Mouse (Mus musculus): Measurements from ENCODE around the gene Pld4. TPM values are rescaled to one million over a fixed set of nuclear protein-coding genes. Genes with fewer than 3 reads are reported as not detected.
"Not testable (repeated sequence)": the region's sequence is repeated elsewhere in the genome, so short reads cannot be mapped to it uniquely, and the experiment has no call there.

The Pld4 gene
- total and polyA plus RNA-seq, 2 experiments from 2014 or later: 6.2 to 8.0 TPM

GRCm38 (mm10) chr12:112816294-112816693, 55.8 kb downstream of the Pld4 start:
- H3K27ac ChIP-seq (ENCODE audit: low read depth, low read length): no peak overlapping the region

GRCm38 (mm10) chr12:112816866-112817265, 56.4 kb downstream of the Pld4 start:
- not testable (repeated sequence) for H3K27ac ChIP-seq (ENCODE audit: low read depth, low read length); DNase-seq; H3K4me2 ChIP-seq (ENCODE audit: low read depth); H3K4me1 ChIP-seq (ENCODE audit: insufficient read depth); H3K9ac ChIP-seq; H3K9me3 ChIP-seq (ENCODE audit: low read length); H3K4me3 ChIP-seq (ENCODE audit: low read depth, low read length); ATAC-seq; H3K27me3 ChIP-seq (ENCODE audit: insufficient read depth, low read length)
- WGBS: 80% methylated on average over 7 of the region's 7 CpGs
- H3K36me3 ChIP-seq (ENCODE audit: insufficient read depth): peaks cover 66% of the 10 kb centered on the region

More at GRCm38 (mm10) chr12:112816294-112816693, 55.8 kb downstream of the Pld4 start:
- DNase-seq (peak; percentile 60), ATAC-seq (no peak)
- H3K36me3 ChIP-seq (ENCODE audit: insufficient read depth): peaks cover 60% of the 10 kb centered on the region
- H3K9ac ChIP-seq: no peak overlapping the region
- H3K4me3 ChIP-seq (ENCODE audit: low read depth, low read length): no peak overlapping the region
- TF ChIP-seq CTCF (IDR thresholded peaks at IDR 0.05; ENCODE audit: low read depth): peak; percentile 86
- no peaks in the 10 kb centered on the region for H3K4me1 ChIP-seq (ENCODE audit: insufficient read depth)
- no peaks in the 10 kb centered on the region for H3K27me3 ChIP-seq (ENCODE audit: insufficient read depth, low read length)
- H3K9me3 ChIP-seq (ENCODE audit: low read length): no peaks in the 10 kb centered on the region
- H3K4me2 ChIP-seq (ENCODE audit: low read depth): no peak overlapping the region
- 56% methylated on average over 4 of the region's 4 CpGs for WGBS

Small RNA genes within 50 kb of the gene (microRNA-seq; reads per million reads assigned to microRNA genes)
- gene Mir6940: 1.8 to 3.5 reads per million in 2 experiments

Other genes starting within 250 kb of the Pld4 start
- 96.1 and 119 TPM in 2 replicates for gene Tmem179, start 243.9 kb upstream of the Pld4 start, total RNA-seq (2014; rRNA removed)
- gene Tmem179, start 243.9 kb upstream of the Pld4 start, polyA plus RNA-seq (2015; fragmentation: Nextera tagmentation; extraction: Ambion mirVana): 84.0 and 112 TPM in 2 replicates
- gene Inf2, start 171.9 kb upstream of the Pld4 start, total RNA-seq (2014; rRNA removed): 9.8 and 10.8 TPM in 2 replicates
- 1.1 and 1.2 TPM in 2 replicates for gene Inf2, start 171.9 kb upstream of the Pld4 start, polyA plus RNA-seq (2015; fragmentation: Nextera tagmentation; extraction: Ambion mirVana)
- 1.8 and 2.2 TPM in 2 replicates for gene Adssl1, start 140.6 kb upstream of the Pld4 start, total RNA-seq (2014; rRNA removed)
- gene Adssl1, start 140.6 kb upstream of the Pld4 start, polyA plus RNA-seq (2015; fragmentation: Nextera tagmentation; extraction: Ambion mirVana): 3.4 and 4.7 TPM in 2 replicates
- gene Siva1, start 116.0 kb upstream of the Pld4 start, total RNA-seq (2014; rRNA removed): 28.0 and 31.4 TPM in 2 replicates
- gene Siva1, start 116.0 kb upstream of the Pld4 start, polyA plus RNA-seq (2015; fragmentation: Nextera tagmentation; extraction: Ambion mirVana): 50.5 and 61.5 TPM in 2 replicates
- gene Akt1, start 85.8 kb upstream of the Pld4 start, total RNA-seq (2014; rRNA removed): 213 and 215 TPM in 2 replicates
- 117 TPM in 2 replicates for gene Akt1, start 85.8 kb upstream of the Pld4 start, polyA plus RNA-seq (2015; fragmentation: Nextera tagmentation; extraction: Ambion mirVana)
- 1.0 and 3.5 TPM in 2 replicates for gene Zbtb42, start 81.8 kb upstream of the Pld4 start, total RNA-seq (2014; rRNA removed)
- 0.77 and 1.2 TPM in 2 replicates for gene Zbtb42, start 81.8 kb upstream of the Pld4 start, polyA plus RNA-seq (2015; fragmentation: Nextera tagmentation; extraction: Ambion mirVana)
- 67.0 and 86.7 TPM in 2 replicates for gene Cep170b, start 40.2 kb upstream of the Pld4 start, total RNA-seq (2014; rRNA removed)
- 22.4 and 31.6 TPM in 2 replicates for gene Cep170b, start 40.2 kb upstream of the Pld4 start, polyA plus RNA-seq (2015; fragmentation: Nextera tagmentation; extraction: Ambion mirVana)
- gene Ahnak2, start 42.0 kb downstream of the Pld4 start, total RNA-seq (2014; rRNA removed): 2.5 and 3.0 TPM in 2 replicates
- gene Ahnak2, start 42.0 kb downstream of the Pld4 start, polyA plus RNA-seq (2015; fragmentation: Nextera tagmentation; extraction: Ambion mirVana): 0.88 and 1.3 TPM in 2 replicates
- 17.6 and 19.5 TPM in 2 replicates for gene Clba1, start 48.3 kb downstream of the Pld4 start, total RNA-seq (2014; rRNA removed)
- 23.5 and 26.1 TPM in 2 replicates for gene Clba1, start 48.3 kb downstream of the Pld4 start, polyA plus RNA-seq (2015; fragmentation: Nextera tagmentation; extraction: Ambion mirVana)
- 28.8 and 31.3 TPM in 2 replicates for gene Cdca4, start 68.8 kb downstream of the Pld4 start, total RNA-seq (2014; rRNA removed)
- 29.7 and 33.0 TPM in 2 replicates for gene Cdca4, start 68.8 kb downstream of the Pld4 start, polyA plus RNA-seq (2015; fragmentation: Nextera tagmentation; extraction: Ambion mirVana)
- gene Gpr132, start 107.6 kb downstream of the Pld4 start, total RNA-seq (2014; rRNA removed): 0.10 TPM in 1 of 2 replicates, not detected in the other
- not detected in 2 replicates for gene Gpr132, start 107.6 kb downstream of the Pld4 start, polyA plus RNA-seq (2015; fragmentation: Nextera tagmentation; extraction: Ambion mirVana)
- 66.9 and 69.4 TPM in 2 replicates for gene Jag2, start 169.1 kb downstream of the Pld4 start, total RNA-seq (2014; rRNA removed)
- 5.5 and 7.9 TPM in 2 replicates for gene Jag2, start 169.1 kb downstream of the Pld4 start, polyA plus RNA-seq (2015; fragmentation: Nextera tagmentation; extraction: Ambion mirVana)
- gene Nudt14, start 181.5 kb downstream of the Pld4 start, total RNA-seq (2014; rRNA removed): 22.2 and 31.5 TPM in 2 replicates
- gene Nudt14, start 181.5 kb downstream of the Pld4 start, polyA plus RNA-seq (2015; fragmentation: Nextera tagmentation; extraction: Ambion mirVana): 55.5 and 60.4 TPM in 2 replicates
- 60.4 and 60.5 TPM in 2 replicates for gene Btbd6, start 215.8 kb downstream of the Pld4 start, total RNA-seq (2014; rRNA removed)
- 46.7 and 54.3 TPM in 2 replicates for gene Btbd6, start 215.8 kb downstream of the Pld4 start, polyA plus RNA-seq (2015; fragmentation: Nextera tagmentation; extraction: Ambion mirVana)
- 47.6 and 54.4 TPM in 2 replicates for gene Brf1, start 240.0 kb downstream of the Pld4 start, total RNA-seq (2014; rRNA removed)
- gene Brf1, start 240.0 kb downstream of the Pld4 start, polyA plus RNA-seq (2015; fragmentation: Nextera tagmentation; extraction: Ambion mirVana): 32.3 and 40.2 TPM in 2 replicates

Measured in forebrain, postnatal 0 days (tissue).